Comparison of ENCODE assay signal across 9 mouse cellular contexts in the genomic region with DNA sequence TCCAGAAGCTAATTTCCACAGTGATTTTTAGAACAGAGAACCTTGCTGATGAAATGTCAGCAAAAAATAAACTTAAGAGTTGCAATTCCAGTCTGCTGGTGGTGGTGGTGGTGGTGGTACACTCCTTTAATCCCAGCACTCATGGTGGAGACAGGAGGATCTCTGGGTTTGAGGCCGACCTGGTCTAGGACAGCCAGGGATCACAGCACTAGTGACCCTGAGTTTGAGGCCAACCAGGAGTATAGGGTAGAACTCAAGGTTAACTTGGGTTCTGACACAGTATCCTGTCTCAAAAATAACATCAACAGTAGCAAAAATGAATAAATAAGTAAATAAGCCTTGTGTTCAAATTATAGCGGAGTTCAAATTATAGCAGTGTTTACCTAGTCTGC. TPM values are rescaled to one million over a fixed set of nuclear protein-coding genes. Genes with fewer than 3 reads are reported as not detected.
DNase-seq lines count a peak whose midpoint lies in the region; ATAC-seq lines count a peak whose summit lies in the region.
"Had no signal": no experiment of that assay in that cellular context is flagged by ENCODE, and none has a peak within 500 bp of the region (broad histone marks: within the 10 kb centered on the region; RNA-seq: fewer than 3 reads in every experiment).

No protein-coding gene starts in this region.

- peak overlapping the region; percentile 98 for H3K27ac ChIP-seq in kidney, embryonic 16.5 days (ENCODE audit: low read length)
- H3K27ac ChIP-seq in embryonic facial prominence, embryonic 10.5 days (replicated peaks), result peak overlapping the region; percentile 95
- H3K27ac ChIP-seq in hindbrain, embryonic 16.5 days (ENCODE audit: low read depth, low read length), result no peak overlapping the region
- no peak overlapping the region for H3K27ac ChIP-seq in midbrain, embryonic 15.5 days

- no peak for ATAC-seq in kidney, embryonic 16.5 days (ENCODE audit: low FRiP score, low TSS enrichment)
- ATAC-seq in hindbrain, embryonic 16.5 days, result no peak
- ATAC-seq in midbrain, embryonic 15.5 days (replicated peaks), result no peak

- H3K4me1 ChIP-seq in kidney, embryonic 16.5 days (ENCODE audit: insufficient read depth, low read length), result peaks cover 17% of the 10 kb centered on the region
- peaks cover 11% of the 10 kb centered on the region for H3K4me1 ChIP-seq in embryonic facial prominence, embryonic 10.5 days
- H3K4me1 ChIP-seq in hindbrain, embryonic 16.5 days (ENCODE audit: control insufficient read depth, insufficient read depth, low read depth, low read length), result peaks cover 12% of the 10 kb centered on the region
- peaks cover 19% of the 10 kb centered on the region for H3K4me1 ChIP-seq in midbrain, embryonic 15.5 days

- no peak for DNase-seq in kidney, adult 8-10 months
- no peak for DNase-seq in embryonic facial prominence, embryonic 10.5 days (ENCODE audit: low spot score)
- DNase-seq in left cerebral cortex, adult 9 months (ENCODE audit: low spot score in 2 of 2), result no peak
- no peak for DNase-seq in cerebellum, adult 8-10 months
- no peak for DNase-seq in left cerebral cortex, adult 18-20 months (ENCODE audit: low spot score in 2 of 2)

- H3K4me2 ChIP-seq in kidney, embryonic 16.5 days (replicated peaks; ENCODE audit: low read depth, low read length), result peak overlapping the region; percentile 59
- H3K4me2 ChIP-seq in hindbrain, embryonic 16.5 days (ENCODE audit: low read length), result peak overlapping the region; percentile 84
- peak overlapping the region; percentile 57 for H3K4me2 ChIP-seq in midbrain, embryonic 15.5 days

- H3K36me3 ChIP-seq in kidney, embryonic 16.5 days (ENCODE audit: insufficient read depth, low read length), result 0 out of 2 replicates have a peak, but pooled peaks cover 3% of the 10 kb centered on the region
- 0 out of 2 replicates have a peak, but pooled peaks cover 3% of the 10 kb centered on the region for H3K36me3 ChIP-seq in embryonic facial prominence, embryonic 10.5 days (replicated peaks)
- no peaks in the 10 kb centered on the region for H3K36me3 ChIP-seq in hindbrain, embryonic 16.5 days (ENCODE audit: control insufficient read depth, insufficient read depth, low read length)
- no peaks in the 10 kb centered on the region for H3K36me3 ChIP-seq in midbrain, embryonic 15.5 days (replicated peaks)

- H3K4me3 ChIP-seq in kidney, embryonic 16.5 days (ENCODE audit: low read length), result peak overlapping the region; percentile 71
- H3K4me3 ChIP-seq in embryonic facial prominence, embryonic 10.5 days, result peak overlapping the region; percentile 76
- H3K4me3 ChIP-seq in hindbrain, embryonic 16.5 days (ENCODE audit: low read length), result peak overlapping the region; percentile 76
- H3K4me3 ChIP-seq in midbrain, embryonic 15.5 days, result peak overlapping the region; percentile 85

- peak overlapping the region; percentile 96 for H3K9ac ChIP-seq in kidney, embryonic 16.5 days (replicated peaks; ENCODE audit: low read length)
- no peak overlapping the region for H3K9ac ChIP-seq in hindbrain, embryonic 16.5 days (ENCODE audit: low read depth, low read length)
- peak overlapping the region; percentile 85; the same call in 1 of the 2 replicates for H3K9ac ChIP-seq in midbrain, embryonic 15.5 days

- no peaks in the 10 kb centered on the region for H3K27me3 ChIP-seq in kidney, embryonic 16.5 days (ENCODE audit: insufficient read depth, low read length)
- no peaks in the 10 kb centered on the region for H3K27me3 ChIP-seq in embryonic facial prominence, embryonic 10.5 days (replicated peaks; ENCODE audit: low read depth, poor library complexity, severe bottlenecking)
- H3K27me3 ChIP-seq in hindbrain, embryonic 16.5 days (replicated peaks; ENCODE audit: control insufficient read depth, insufficient read depth, low read length), result no peaks in the 10 kb centered on the region
- no peaks in the 10 kb centered on the region for H3K27me3 ChIP-seq in midbrain, embryonic 15.5 days (replicated peaks)

- no peaks in the 10 kb centered on the region for H3K9me3 ChIP-seq in kidney, embryonic 16.5 days (ENCODE audit: low read length)
- no peaks in the 10 kb centered on the region for H3K9me3 ChIP-seq in embryonic facial prominence, embryonic 10.5 days
- H3K9me3 ChIP-seq in hindbrain, embryonic 16.5 days (ENCODE audit: control insufficient read depth, low read length), result no peaks in the 10 kb centered on the region
- H3K9me3 ChIP-seq in midbrain, embryonic 15.5 days, result no peaks in the 10 kb centered on the region

- 49% methylated on average over 2 of the region's 2 CpGs for WGBS in kidney, embryonic 16.5 days
- WGBS in embryonic facial prominence, embryonic 10.5 days, result 55% methylated on average over 2 of the region's 2 CpGs
- WGBS in hindbrain, embryonic 16.5 days, result 58% methylated on average over 2 of the region's 2 CpGs
- 54% methylated on average over 2 of the region's 2 CpGs for WGBS in midbrain, embryonic 15.5 days

RNA-seq across cellular contexts. Expression of gene R3hdm2, which starts 1.6 kb away (rescaled TPM):
- polyA plus RNA-seq in kidney, embryonic 16.5 days (2015; fragmentation: Nextera tagmentation; extraction: Ambion mirVana), result 28.1 and 29.0 TPM in 2 replicates
- polyA plus RNA-seq in embryonic facial prominence, embryonic 10.5 days (2016; fragmentation: Nextera tagmentation; extraction: Ambion mirVana), result 33.9 and 41.9 TPM in 2 replicates
- 34.0 and 37.4 TPM in 2 replicates for polyA plus RNA-seq in hindbrain, embryonic 16.5 days (2015; fragmentation: Nextera tagmentation; extraction: Ambion mirVana)
- polyA plus RNA-seq in midbrain, embryonic 15.5 days (2015; fragmentation: Nextera tagmentation; extraction: Ambion mirVana), result 39.7 and 43.6 TPM in 2 replicates
- total RNA-seq in left cerebral cortex, adult 18-20 months (2021), result 100 to 1,000 TPM; 317 to 326 TPM

RNA-seq across cellular contexts. Expression of gene Inhbc, which starts 11.5 kb away (rescaled TPM):
- 0.09 and 0.24 TPM in 2 replicates for polyA plus RNA-seq in kidney, embryonic 16.5 days (2015; fragmentation: Nextera tagmentation; extraction: Ambion mirVana)
- 0.09 and 0.10 TPM in 2 replicates for polyA plus RNA-seq in embryonic facial prominence, embryonic 10.5 days (2016; fragmentation: Nextera tagmentation; extraction: Ambion mirVana)
- polyA plus RNA-seq in hindbrain, embryonic 16.5 days (2015; fragmentation: Nextera tagmentation; extraction: Ambion mirVana), result not detected in 2 replicates
- polyA plus RNA-seq in midbrain, embryonic 15.5 days (2015; fragmentation: Nextera tagmentation; extraction: Ambion mirVana), result not detected in 2 replicates
- not detected for total RNA-seq in left cerebral cortex, adult 18-20 months (2021)
- total RNA-seq: granulocyte monocyte progenitor cell, adult 5-6 weeks had no signal

RNA-seq across cellular contexts. Expression of gene Inhbe, which starts 27.5 kb away (rescaled TPM):
- polyA plus RNA-seq in kidney, embryonic 16.5 days (2015; fragmentation: Nextera tagmentation; extraction: Ambion mirVana), result 0.08 TPM in 1 of 2 replicates, not detected in the other
- polyA plus RNA-seq in embryonic facial prominence, embryonic 10.5 days (2016; fragmentation: Nextera tagmentation; extraction: Ambion mirVana), result 0.04 TPM in 1 of 2 replicates, not detected in the other
- 0.03 and 0.09 TPM in 2 replicates for polyA plus RNA-seq in hindbrain, embryonic 16.5 days (2015; fragmentation: Nextera tagmentation; extraction: Ambion mirVana)
- polyA plus RNA-seq in midbrain, embryonic 15.5 days (2015; fragmentation: Nextera tagmentation; extraction: Ambion mirVana), result 0.04 and 0.06 TPM in 2 replicates
- under 1 TPM; 0.07 to 0.14 TPM for total RNA-seq in left cerebral cortex, adult 18-20 months (2021)
- total RNA-seq: granulocyte monocyte progenitor cell, adult 5-6 weeks had no signal

RNA-seq across cellular contexts. Expression of gene Gli1, which starts 40.0 kb away (rescaled TPM):
- polyA plus RNA-seq in kidney, embryonic 16.5 days (2015; fragmentation: Nextera tagmentation; extraction: Ambion mirVana), result 7.5 and 9.5 TPM in 2 replicates
- polyA plus RNA-seq in embryonic facial prominence, embryonic 10.5 days (2016; fragmentation: Nextera tagmentation; extraction: Ambion mirVana), result 11.4 and 13.0 TPM in 2 replicates
- polyA plus RNA-seq in hindbrain, embryonic 16.5 days (2015; fragmentation: Nextera tagmentation; extraction: Ambion mirVana), result 1.8 and 2.1 TPM in 2 replicates
- polyA plus RNA-seq in midbrain, embryonic 15.5 days (2015; fragmentation: Nextera tagmentation; extraction: Ambion mirVana), result 1.1 and 1.5 TPM in 2 replicates
- 1 to 10 TPM; 3.0 to 4.4 TPM for total RNA-seq in left cerebral cortex, adult 18-20 months (2021)
- total RNA-seq: granulocyte monocyte progenitor cell, adult 5-6 weeks had no signal

RNA-seq across cellular contexts. Expression of gene Arhgap9, which starts 60.0 kb away (rescaled TPM):
- polyA plus RNA-seq in kidney, embryonic 16.5 days (2015; fragmentation: Nextera tagmentation; extraction: Ambion mirVana), result 2.5 and 2.6 TPM in 2 replicates
- polyA plus RNA-seq in embryonic facial prominence, embryonic 10.5 days (2016; fragmentation: Nextera tagmentation; extraction: Ambion mirVana), result 2.0 and 2.1 TPM in 2 replicates
- polyA plus RNA-seq in hindbrain, embryonic 16.5 days (2015; fragmentation: Nextera tagmentation; extraction: Ambion mirVana), result 0.79 and 0.81 TPM in 2 replicates
- 0.87 and 0.99 TPM in 2 replicates for polyA plus RNA-seq in midbrain, embryonic 15.5 days (2015; fragmentation: Nextera tagmentation; extraction: Ambion mirVana)
- 1 to 10 TPM; 1.1 TPM for total RNA-seq in left cerebral cortex, adult 18-20 months (2021)

Comparison
In these comparisons a context has a peak if more than half of its experiments do, and no peak if none do; other contexts are left out.
1. H3K27ac ChIP-seq: peak in kidney, embryonic 16.5 days (single experiment) and embryonic facial prominence, embryonic 10.5 days (single experiment); none in hindbrain, embryonic 16.5 days (single experiment) and midbrain, embryonic 15.5 days (single experiment).
2. Peak in every context shown above with its lines, with median percentiles within 50 percentile points of each other: H3K4me2 ChIP-seq and H3K4me3 ChIP-seq.